In the genomic region with DNA sequence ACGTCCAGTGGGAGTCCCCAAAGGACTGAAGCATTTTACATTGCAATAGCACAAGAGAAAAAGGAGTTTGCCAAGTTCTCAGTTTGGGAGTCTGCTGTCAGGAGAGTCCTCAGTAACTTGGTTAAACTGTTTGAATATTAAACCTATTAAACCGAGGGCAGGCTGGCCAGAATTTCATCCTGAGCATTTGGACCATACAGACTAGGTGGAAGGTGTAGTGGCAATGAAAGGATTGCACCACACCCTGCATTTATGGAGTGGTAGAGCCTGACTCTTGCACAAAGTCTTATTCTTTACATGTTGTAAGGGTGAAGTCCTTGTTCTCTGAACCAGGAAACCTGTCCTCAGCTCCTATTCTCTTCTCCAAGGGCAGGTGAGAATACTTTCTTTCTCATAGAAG, we compare ENCODE assay signal across 14 mouse cellular contexts. TPM values are rescaled to one million over a fixed set of nuclear protein-coding genes. Genes with fewer than 3 reads are reported as not detected.
A peak's percentile ranks its signal among the peaks of the same experiment; 100 is the strongest.
DNase-seq lines count a peak whose midpoint lies in the region; ATAC-seq and TF ChIP-seq lines count a peak whose summit lies in the region.
"Had no signal": no experiment of that assay in that cellular context is flagged by ENCODE, and none has a peak within 500 bp of the region (broad histone marks: within the 10 kb centered on the region; RNA-seq: fewer than 3 reads in every experiment).

No protein-coding gene starts in this region.

- H3K36me3 ChIP-seq in lung, embryonic 15.5 days = no peaks in the 10 kb centered on the region
- no peaks in the 10 kb centered on the region for H3K36me3 ChIP-seq in stomach, postnatal 0 days (ENCODE audit: control insufficient read depth, insufficient read depth, low read length)
- H3K36me3 ChIP-seq in hindbrain, embryonic 11.5 days (ENCODE audit: control insufficient read depth, insufficient read depth, low read length) = no peaks in the 10 kb centered on the region
- H3K36me3 ChIP-seq: G1E; hindbrain, embryonic 15.5 days had no signal

- DNase-seq in lung, postnatal 25 days (ENCODE audit: low spot score) = no peak
- peak; percentile 79 to 93 for DNase-seq in kidney, adult 8-10 months
- peak; percentile 83 for DNase-seq in large intestine, adult 2 months (ENCODE audit: low read depth, low spot score)
- DNase-seq in stomach, postnatal 0 days (ENCODE audit: low spot score) = no peak
- DNase-seq in frontal cortex, postnatal 14 days (ENCODE audit: low spot score in 2 of 2) = no peak
- no peak for DNase-seq in hindbrain, embryonic 11.5 days (ENCODE audit: low spot score)
- no peak for DNase-seq in layer of hippocampus, postnatal 10 days (ENCODE audit: low spot score in 2 of 2)
- DNase-seq: adrenal gland, postnatal 36 days; cerebellum, postnatal 10 days; retina, postnatal 1 day had no signal

- no peak overlapping the region for H3K4me3 ChIP-seq in lung, embryonic 15.5 days
- H3K4me3 ChIP-seq in stomach, postnatal 0 days (ENCODE audit: low read depth, low read length) = no peak overlapping the region
- H3K4me3 ChIP-seq in hindbrain, embryonic 11.5 days (ENCODE audit: low read depth, low read length) = no peak overlapping the region
- H3K4me3 ChIP-seq: hindbrain, embryonic 15.5 days; megakaryocyte, embryonic 14.5 days had no signal

- peak overlapping the region; percentile 91 for H3K27ac ChIP-seq in lung, embryonic 15.5 days
- peak overlapping the region; percentile 49 for H3K27ac ChIP-seq in stomach, postnatal 0 days (replicated peaks)
- no peak overlapping the region for H3K27ac ChIP-seq in hindbrain, embryonic 11.5 days (ENCODE audit: low read depth, low read length)
- H3K27ac ChIP-seq: hindbrain, embryonic 15.5 days had no signal

- no peak overlapping the region for H3K9ac ChIP-seq in lung, embryonic 15.5 days
- H3K9ac ChIP-seq in stomach, postnatal 0 days (ENCODE audit: low read length) = no peak overlapping the region
- H3K9ac ChIP-seq in hindbrain, embryonic 11.5 days (ENCODE audit: low read depth, low read length) = no peak overlapping the region
- H3K9ac ChIP-seq: hindbrain, embryonic 15.5 days had no signal

- peak; percentile 48 for TF ChIP-seq CTCF in stomach, postnatal 0 days (IDR thresholded peaks at IDR 0.05; ENCODE audit: low read depth)

- peak; percentile 20; the same call in 1 of the 2 replicates for ATAC-seq in lung, embryonic 15.5 days (ENCODE audit: borderline replicate concordance, extremely low read depth, low FRiP score, low TSS enrichment)
- no peak for ATAC-seq in stomach, postnatal 0 days (ENCODE audit: low FRiP score, low TSS enrichment)
- no peak for ATAC-seq in hindbrain, embryonic 11.5 days (ENCODE audit: low FRiP score)

- WGBS in lung, embryonic 15.5 days = 11% methylated on average over 2 of the region's 2 CpGs
- WGBS in large intestine, adult 2 months = 13% methylated on average over 2 of the region's 2 CpGs
- 17% methylated on average over 2 of the region's 2 CpGs for WGBS in stomach, postnatal 0 days
- WGBS in hindbrain, embryonic 11.5 days = 81% methylated on average over 2 of the region's 2 CpGs

- H3K9me3 ChIP-seq in lung, embryonic 15.5 days = no peaks in the 10 kb centered on the region
- H3K9me3 ChIP-seq in stomach, postnatal 0 days (ENCODE audit: control insufficient read depth, low read length) = no peaks in the 10 kb centered on the region
- no peaks in the 10 kb centered on the region for H3K9me3 ChIP-seq in hindbrain, embryonic 11.5 days (ENCODE audit: control insufficient read depth, low read length)
- H3K9me3 ChIP-seq: hindbrain, embryonic 15.5 days; megakaryocyte, embryonic 14.5 days had no signal

- no peak for TF ChIP-seq EP300 in stomach, postnatal 0 days (optimal IDR thresholded peaks at IDR 0.05)

- peaks cover 48% of the 10 kb centered on the region for H3K4me1 ChIP-seq in lung, embryonic 15.5 days
- H3K4me1 ChIP-seq in stomach, postnatal 0 days (replicated peaks; ENCODE audit: control insufficient read depth, insufficient read depth) = peaks cover 5% of the 10 kb centered on the region
- no peaks in the 10 kb centered on the region for H3K4me1 ChIP-seq in hindbrain, embryonic 11.5 days (replicated peaks; ENCODE audit: control insufficient read depth, insufficient read depth, low read length)
- H3K4me1 ChIP-seq: hindbrain, embryonic 15.5 days; megakaryocyte, embryonic 14.5 days had no signal

- H3K27me3 ChIP-seq in lung, embryonic 15.5 days = no peaks in the 10 kb centered on the region
- no peaks in the 10 kb centered on the region for H3K27me3 ChIP-seq in stomach, postnatal 0 days (ENCODE audit: control insufficient read depth, insufficient read depth, low read length)
- H3K27me3 ChIP-seq in hindbrain, embryonic 11.5 days (ENCODE audit: control insufficient read depth, insufficient read depth, low read length) = no peaks in the 10 kb centered on the region
- H3K27me3 ChIP-seq: hindbrain, embryonic 15.5 days had no signal

- no peak overlapping the region for H3K4me2 ChIP-seq in lung, embryonic 15.5 days
- H3K4me2 ChIP-seq in stomach, postnatal 0 days (replicated peaks; ENCODE audit: low read depth) = no peak overlapping the region
- H3K4me2 ChIP-seq in hindbrain, embryonic 11.5 days (replicated peaks; ENCODE audit: low read depth, low read length) = no peak overlapping the region
- H3K4me2 ChIP-seq: hindbrain, embryonic 15.5 days had no signal

RNA-seq across cellular contexts. Expression of gene Map4k3, which starts 58.6 kb away (rescaled TPM):
- polyA plus RNA-seq in lung, embryonic 15.5 days (2015; fragmentation: Nextera tagmentation; extraction: Ambion mirVana) = 44.6 and 46.4 TPM in 2 replicates
- polyA plus RNA-seq in large intestine, adult 2 months (2012; rRNA removed) = 10.6 and 12.6 TPM in 2 replicates
- 16.9 and 18.1 TPM in 2 replicates for polyA plus RNA-seq in stomach, postnatal 0 days (2015; fragmentation: Nextera tagmentation; extraction: Ambion mirVana)
- 27.5 and 31.9 TPM in 2 replicates for polyA plus RNA-seq in hindbrain, embryonic 11.5 days (2014; fragmentation: Nextera tagmentation; extraction: Ambion mirVana)
- 10 to 100 TPM; 72.8 to 78.3 TPM for total RNA-seq in layer of hippocampus, postnatal 10 days (2021)
- polyA plus RNA-seq: G1E had no signal

Comparison
In these comparisons a context has a peak if more than half of its experiments do, and no peak if none do; other contexts are left out.
1. DNase-seq: peak in kidney, adult 8-10 months (2 of 2) and large intestine, adult 2 months (single experiment); none in lung, postnatal 25 days (single experiment), stomach, postnatal 0 days (single experiment), frontal cortex, postnatal 14 days (0 of 2), hindbrain, embryonic 11.5 days (single experiment) and layer of hippocampus, postnatal 10 days (0 of 2).